Mouse (Mus musculus): ENCODE measurements around the gene Gltpd2. TPM values are rescaled to one million over a fixed set of nuclear protein-coding genes. Genes with fewer than 3 reads are reported as not detected.

Gene Gltpd2
- polyA plus RNA-seq, 1 experiment = not detected

DNA sequence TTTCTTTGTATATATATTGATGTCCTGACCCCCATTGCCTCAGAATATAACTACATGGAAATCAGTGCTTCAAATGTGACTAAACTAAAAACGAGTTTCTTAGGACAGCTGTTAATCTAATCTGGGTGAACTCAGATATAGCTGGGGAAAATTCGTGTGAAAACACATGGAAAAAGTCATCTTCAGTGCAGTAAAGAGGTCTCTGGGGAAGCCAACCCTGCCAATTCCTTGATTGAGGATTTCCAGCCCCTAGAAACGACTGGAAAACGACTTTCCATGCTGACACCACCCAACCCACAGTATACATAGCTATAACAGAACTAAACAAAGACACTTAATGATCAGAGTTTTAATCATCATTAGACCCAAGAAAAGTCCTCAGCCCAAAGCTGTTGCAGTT, 31.2 kb upstream of the Gltpd2 start:
- H3K27ac ChIP-seq (ENCODE audit: insufficient read depth, low read length) = no peak overlapping the region
- H3K4me3 ChIP-seq (ENCODE audit: low read depth, low read length) = no peak overlapping the region
- H3K27me3 ChIP-seq (ENCODE audit: control insufficient read depth, insufficient read depth, low read length, poor library complexity, severe bottlenecking) = no peaks in the 10 kb centered on the region
- H3K4me1 ChIP-seq (ENCODE audit: control insufficient read depth, insufficient read depth, low read length) = no peaks in the 10 kb centered on the region
- H3K9ac ChIP-seq (ENCODE audit: low read depth, poor library complexity, severe bottlenecking) = no peak overlapping the region
- TF ChIP-seq EP300 (IDR thresholded peaks at IDR 0.05; ENCODE audit: insufficient read depth, low read depth, low read length) (no peak), CTCF (IDR thresholded peaks at IDR 0.05; ENCODE audit: low read depth, low read length) (no peak), POLR2A (IDR thresholded peaks at IDR 0.05; ENCODE audit: insufficient read depth, low read length) (no peak)
- no peaks in the 10 kb centered on the region for H3K36me3 ChIP-seq (ENCODE audit: control insufficient read depth, insufficient read depth, low read length, poor library complexity, severe bottlenecking)
- no peaks in the 10 kb centered on the region for H3K9me3 ChIP-seq (replicated peaks; ENCODE audit: control insufficient read depth, insufficient read depth, low read length, poor library complexity, severe bottlenecking)

DNA sequence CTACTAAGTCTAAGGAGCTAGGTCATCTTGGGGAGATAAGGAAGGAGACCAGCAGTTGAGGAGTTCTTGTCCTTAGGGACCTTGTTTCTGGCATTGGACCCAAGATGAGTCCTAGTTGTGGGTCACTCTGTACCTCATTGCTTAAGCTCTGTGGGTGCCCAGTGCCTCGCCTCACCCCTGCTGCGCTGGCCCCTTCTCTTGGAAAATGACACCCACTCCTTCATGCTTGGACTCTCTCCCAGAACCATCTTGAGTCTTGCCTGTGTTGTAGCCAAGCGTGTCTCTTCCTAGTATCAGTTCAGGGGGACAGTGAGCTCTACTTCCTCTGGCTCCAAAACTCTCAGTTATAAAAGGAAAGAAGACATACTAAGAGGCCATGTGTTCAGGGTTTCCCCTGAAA, 29.9 kb upstream of the Gltpd2 start:
- no peak overlapping the region for H3K9ac ChIP-seq (ENCODE audit: low read depth, poor library complexity, severe bottlenecking)
- no peak overlapping the region for H3K4me3 ChIP-seq (ENCODE audit: low read depth, low read length)
- no peaks in the 10 kb centered on the region for H3K4me1 ChIP-seq (ENCODE audit: control insufficient read depth, insufficient read depth, low read length)
- TF ChIP-seq EP300 (IDR thresholded peaks at IDR 0.05; ENCODE audit: insufficient read depth, low read depth, low read length) = no peak
- no peak for TF ChIP-seq POLR2A (IDR thresholded peaks at IDR 0.05; ENCODE audit: insufficient read depth, low read length)
- no peak for TF ChIP-seq CTCF (IDR thresholded peaks at IDR 0.05; ENCODE audit: low read depth, low read length)
- no peaks in the 10 kb centered on the region for H3K36me3 ChIP-seq (ENCODE audit: control insufficient read depth, insufficient read depth, low read length, poor library complexity, severe bottlenecking)
- no peak overlapping the region for H3K27ac ChIP-seq (ENCODE audit: insufficient read depth, low read length)
- no peaks in the 10 kb centered on the region for H3K27me3 ChIP-seq (ENCODE audit: control insufficient read depth, insufficient read depth, low read length, poor library complexity, severe bottlenecking)
- no peaks in the 10 kb centered on the region for H3K9me3 ChIP-seq (replicated peaks; ENCODE audit: control insufficient read depth, insufficient read depth, low read length, poor library complexity, severe bottlenecking)

DNA sequence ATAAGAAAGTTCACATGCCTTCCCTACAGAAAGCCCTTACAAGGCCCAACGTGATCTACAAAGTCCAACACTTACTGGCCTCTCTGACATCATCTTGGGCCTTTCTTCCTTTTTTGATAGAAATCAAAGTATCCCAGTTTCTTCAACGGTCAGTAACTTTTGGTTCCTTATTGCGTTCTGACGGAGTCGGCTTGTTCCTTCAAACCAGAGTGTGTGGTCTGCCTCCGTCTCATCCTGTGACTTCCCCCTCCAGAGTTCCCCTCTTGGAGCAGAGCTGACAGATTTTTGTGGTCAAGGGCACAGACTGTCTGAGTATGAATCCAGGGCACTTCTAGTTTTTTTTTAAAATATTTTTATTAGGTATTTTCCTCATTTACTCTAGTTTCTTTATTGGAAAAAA, 29.3 kb upstream of the Gltpd2 start:
- no peak for TF ChIP-seq CTCF (IDR thresholded peaks at IDR 0.05; ENCODE audit: low read depth, low read length)
- no peak for TF ChIP-seq POLR2A (IDR thresholded peaks at IDR 0.05; ENCODE audit: insufficient read depth, low read length)
- no peak for TF ChIP-seq EP300 (IDR thresholded peaks at IDR 0.05; ENCODE audit: insufficient read depth, low read depth, low read length)
- Histone ChIP-seq H3K4me3 (ENCODE audit: low read depth, low read length) (no peak overlapping the region), H3K27me3 (ENCODE audit: control insufficient read depth, insufficient read depth, low read length, poor library complexity, severe bottlenecking) (no peaks in the 10 kb centered on the region), H3K36me3 (ENCODE audit: control insufficient read depth, insufficient read depth, low read length, poor library complexity, severe bottlenecking) (no peaks in the 10 kb centered on the region), H3K27ac (ENCODE audit: insufficient read depth, low read length) (no peak overlapping the region), H3K9ac (ENCODE audit: low read depth, poor library complexity, severe bottlenecking) (no peak overlapping the region), H3K4me1 (ENCODE audit: control insufficient read depth, insufficient read depth, low read length) (no peaks in the 10 kb centered on the region), H3K9me3 (replicated peaks; ENCODE audit: control insufficient read depth, insufficient read depth, low read length, poor library complexity, severe bottlenecking) (no peaks in the 10 kb centered on the region)

DNA sequence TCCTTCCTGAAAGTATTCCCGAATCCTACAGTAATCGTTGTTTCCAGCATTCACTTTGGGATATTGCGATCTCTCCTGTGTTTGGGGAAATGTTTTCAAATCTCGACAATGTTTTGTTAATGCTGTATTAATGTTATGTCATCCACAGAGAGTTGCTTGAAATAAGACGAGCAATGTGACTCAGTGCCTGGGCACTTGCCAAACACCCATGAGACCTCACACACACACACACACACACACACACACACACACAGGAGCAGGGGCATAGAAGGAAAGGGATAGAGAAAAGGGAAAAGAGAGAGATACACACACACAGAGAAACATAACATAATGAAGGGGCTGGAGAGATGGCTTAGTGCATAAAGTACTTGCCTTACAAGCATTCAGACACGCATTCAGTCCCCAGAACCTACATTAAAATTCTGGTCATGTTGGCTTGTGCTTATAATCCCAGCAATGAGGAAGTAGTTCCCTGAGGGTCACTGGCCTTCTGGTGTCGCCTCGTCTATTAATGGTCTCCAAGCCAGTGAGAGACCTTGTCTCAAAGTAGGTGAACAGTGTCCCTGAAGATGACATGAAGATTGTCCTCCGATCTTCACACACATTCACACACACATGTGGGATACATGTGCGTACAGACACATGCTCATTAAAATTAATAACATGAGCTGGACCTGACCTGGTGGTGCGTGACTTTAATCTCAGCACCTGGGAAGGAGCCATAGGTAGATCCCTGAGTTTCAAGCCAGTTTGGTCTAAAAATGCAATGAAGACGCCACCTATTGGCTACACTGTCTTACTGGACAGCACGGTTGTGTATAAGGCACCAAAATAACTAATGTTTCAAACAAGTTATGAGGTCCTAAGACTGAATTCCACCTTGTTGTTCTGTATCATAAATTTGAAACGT, 19.2 kb upstream of the Gltpd2 start:
- Histone ChIP-seq H3K36me3 (ENCODE audit: control insufficient read depth, insufficient read depth, low read length, poor library complexity, severe bottlenecking) (no peaks in the 10 kb centered on the region), H3K4me1 (ENCODE audit: control insufficient read depth, insufficient read depth, low read length) (no peaks in the 10 kb centered on the region), H3K27ac (ENCODE audit: insufficient read depth, low read length) (no peak overlapping the region), H3K9me3 (replicated peaks; ENCODE audit: control insufficient read depth, insufficient read depth, low read length, poor library complexity, severe bottlenecking) (no peaks in the 10 kb centered on the region), H3K4me3 (ENCODE audit: low read depth, low read length) (no peak overlapping the region), H3K27me3 (ENCODE audit: control insufficient read depth, insufficient read depth, low read length, poor library complexity, severe bottlenecking) (no peaks in the 10 kb centered on the region), H3K9ac (ENCODE audit: low read depth, poor library complexity, severe bottlenecking) (no peak overlapping the region)
- no peak for TF ChIP-seq POLR2A (IDR thresholded peaks at IDR 0.05; ENCODE audit: insufficient read depth, low read length)
- TF ChIP-seq EP300 (IDR thresholded peaks at IDR 0.05; ENCODE audit: insufficient read depth, low read depth, low read length) = no peak
- TF ChIP-seq CTCF (IDR thresholded peaks at IDR 0.05; ENCODE audit: low read depth, low read length) = no peak

DNA sequence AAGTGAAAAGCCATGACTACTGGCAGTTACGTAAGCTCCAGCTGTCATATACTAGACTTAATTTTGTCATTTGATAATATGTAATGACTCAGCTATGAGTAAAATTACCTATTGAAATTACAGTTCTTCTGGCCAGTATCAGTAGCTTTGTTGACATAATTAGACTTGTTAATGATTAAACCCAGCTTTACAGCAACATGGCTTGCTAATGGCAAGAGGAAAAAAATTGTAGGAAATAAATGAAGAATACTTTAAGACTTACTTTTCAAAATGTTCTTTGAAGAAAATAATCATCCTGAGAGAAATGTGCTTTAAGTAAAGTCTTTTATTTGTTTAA, 18.6 kb upstream of the Gltpd2 start:
- H3K9ac ChIP-seq (ENCODE audit: low read depth, poor library complexity, severe bottlenecking) = no peak overlapping the region
- no peak for TF ChIP-seq POLR2A (IDR thresholded peaks at IDR 0.05; ENCODE audit: insufficient read depth, low read length)
- no peak for TF ChIP-seq CTCF (IDR thresholded peaks at IDR 0.05; ENCODE audit: low read depth, low read length)
- no peak for TF ChIP-seq EP300 (IDR thresholded peaks at IDR 0.05; ENCODE audit: insufficient read depth, low read depth, low read length)
- no peaks in the 10 kb centered on the region for H3K9me3 ChIP-seq (replicated peaks; ENCODE audit: control insufficient read depth, insufficient read depth, low read length, poor library complexity, severe bottlenecking)
- peaks cover 3% of the 10 kb centered on the region for H3K4me1 ChIP-seq (ENCODE audit: control insufficient read depth, insufficient read depth, low read length)
- no peak overlapping the region for H3K4me3 ChIP-seq (ENCODE audit: low read depth, low read length)
- H3K36me3 ChIP-seq (ENCODE audit: control insufficient read depth, insufficient read depth, low read length, poor library complexity, severe bottlenecking) = no peaks in the 10 kb centered on the region
- H3K27me3 ChIP-seq (ENCODE audit: control insufficient read depth, insufficient read depth, low read length, poor library complexity, severe bottlenecking) = no peaks in the 10 kb centered on the region
- no peak overlapping the region for H3K27ac ChIP-seq (ENCODE audit: insufficient read depth, low read length)

DNA sequence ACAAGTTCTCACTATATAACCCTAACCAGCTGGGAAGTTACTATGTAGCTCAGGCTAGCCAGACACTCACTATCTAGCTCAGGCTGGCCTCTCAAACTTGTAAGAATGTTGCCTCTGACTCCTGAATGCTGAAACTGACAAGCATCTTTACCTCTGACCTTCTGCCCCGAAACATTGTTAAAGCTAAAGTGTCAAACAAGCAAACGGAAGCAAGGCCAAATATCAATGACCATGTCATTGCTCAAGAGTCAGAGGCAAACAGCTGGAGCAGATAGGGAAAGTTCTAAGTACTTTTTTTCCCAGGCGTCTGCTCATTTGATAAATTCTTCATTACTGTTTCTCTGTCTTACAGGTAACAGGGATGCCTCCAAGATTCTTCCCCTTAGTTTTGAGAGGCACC, 17.0 kb upstream of the Gltpd2 start:
- Histone ChIP-seq H3K9me3 (replicated peaks; ENCODE audit: control insufficient read depth, insufficient read depth, low read length, poor library complexity, severe bottlenecking) (no peaks in the 10 kb centered on the region), H3K9ac (ENCODE audit: low read depth, poor library complexity, severe bottlenecking) (no peak overlapping the region)
- no peak for TF ChIP-seq CTCF (IDR thresholded peaks at IDR 0.05; ENCODE audit: low read depth, low read length)
- TF ChIP-seq EP300 (IDR thresholded peaks at IDR 0.05; ENCODE audit: insufficient read depth, low read depth, low read length) = no peak
- TF ChIP-seq POLR2A (IDR thresholded peaks at IDR 0.05; ENCODE audit: insufficient read depth, low read length) = no peak

More for the DNA sequence above, 17.0 kb upstream of the Gltpd2 start:
- H3K27me3 ChIP-seq (ENCODE audit: control insufficient read depth, insufficient read depth, low read length, poor library complexity, severe bottlenecking) = no peaks in the 10 kb centered on the region
- no peak overlapping the region for H3K27ac ChIP-seq (ENCODE audit: insufficient read depth, low read length)
- no peak overlapping the region for H3K4me3 ChIP-seq (ENCODE audit: low read depth, low read length)
- peaks cover 3% of the 10 kb centered on the region for H3K4me1 ChIP-seq (ENCODE audit: control insufficient read depth, insufficient read depth, low read length)
- no peaks in the 10 kb centered on the region for H3K36me3 ChIP-seq (ENCODE audit: control insufficient read depth, insufficient read depth, low read length, poor library complexity, severe bottlenecking)
